Mouse (Mus musculus): Measurements from ENCODE around the gene Sympk. TPM values are rescaled to one million over a fixed set of nuclear protein-coding genes. Genes with fewer than 3 reads are reported as not detected.
"Not testable (repeated sequence)": the region's sequence is repeated elsewhere in the genome, so short reads cannot be mapped to it uniquely, and the experiment has no call there.

Sympk gene
- polyA plus RNA-seq, 1 experiment from 2014 or later = 26.7 TPM

DNA sequence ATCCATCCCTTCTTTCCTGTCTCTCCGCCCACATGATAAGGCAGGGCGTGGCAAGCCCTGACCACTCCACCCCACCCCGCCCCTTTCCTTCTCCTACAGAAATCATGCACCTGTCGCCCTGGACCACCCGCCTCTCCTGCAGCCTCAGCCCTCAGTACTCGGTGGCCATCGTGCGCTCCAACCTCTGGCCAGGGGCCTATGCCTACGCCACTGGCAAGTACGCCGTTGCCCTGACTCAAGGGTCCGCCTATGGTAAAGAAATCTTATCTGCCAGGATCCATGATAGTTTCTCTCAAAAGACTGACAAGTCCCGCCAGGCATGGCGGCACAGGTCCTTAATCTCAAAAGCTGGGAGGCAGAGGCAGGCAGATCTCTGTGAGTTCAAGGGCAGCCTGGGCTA, 43.8 kb downstream of the Sympk start:
- H3K9me3 ChIP-seq (ENCODE audit: control insufficient read depth, low read length) = 0 out of 2 replicates have a peak, but pooled peaks cover 5% of the 10 kb centered on the region

DNA sequence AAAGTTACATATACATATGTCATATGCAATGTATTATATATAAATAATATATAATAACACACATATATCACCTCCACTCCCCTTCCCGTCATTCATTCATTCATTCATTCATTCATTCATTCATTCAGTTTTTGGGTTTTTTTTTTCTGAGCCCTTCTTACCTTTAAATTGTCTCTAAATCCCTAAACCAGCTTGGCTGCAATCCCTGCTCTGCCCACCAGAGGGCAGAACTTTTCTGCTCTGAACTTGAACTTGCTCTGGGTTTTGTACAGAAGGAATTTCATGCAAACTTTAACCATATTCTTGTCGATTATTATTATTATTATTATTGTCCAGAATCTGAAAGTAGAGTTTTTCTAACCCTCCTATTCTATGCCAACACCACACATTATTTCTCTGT, 44.5 kb downstream of the Sympk start:
- no peak for ATAC-seq (ENCODE audit: low FRiP score, low TSS enrichment)
- no peaks in the 10 kb centered on the region for H3K36me3 ChIP-seq (ENCODE audit: control insufficient read depth, insufficient read depth, low read length)
- H3K4me1 ChIP-seq (ENCODE audit: control insufficient read depth, insufficient read depth, low read length) = no peaks in the 10 kb centered on the region
- no peak overlapping the region for H3K27ac ChIP-seq (ENCODE audit: low read depth, low read length)
- 5% methylated on average over 2 of the region's 2 CpGs for WGBS
- H3K9ac ChIP-seq (ENCODE audit: low read depth, low read length) = no peak overlapping the region
- H3K9me3 ChIP-seq (ENCODE audit: control insufficient read depth, low read length) = 0 out of 2 replicates have a peak, but pooled peaks cover 5% of the 10 kb centered on the region
- no peak overlapping the region for H3K4me2 ChIP-seq (replicated peaks; ENCODE audit: low read depth, low read length)
- H3K4me3 ChIP-seq (ENCODE audit: low read length) = no peak overlapping the region
- H3K27me3 ChIP-seq (ENCODE audit: control insufficient read depth, insufficient read depth, low read length) = peaks cover 29% of the 10 kb centered on the region

More for the DNA sequence above, 43.8 kb downstream of the Sympk start:
- Histone ChIP-seq H3K4me3 (ENCODE audit: low read length) (no peak overlapping the region), H3K4me2 (replicated peaks; ENCODE audit: low read depth, low read length) (no peak overlapping the region), H3K36me3 (ENCODE audit: control insufficient read depth, insufficient read depth, low read length) (no peaks in the 10 kb centered on the region), H3K4me1 (ENCODE audit: control insufficient read depth, insufficient read depth, low read length) (no peaks in the 10 kb centered on the region), H3K9ac (ENCODE audit: low read depth, low read length) (no peak overlapping the region), H3K27me3 (ENCODE audit: control insufficient read depth, insufficient read depth, low read length) (peaks cover 29% of the 10 kb centered on the region), H3K27ac (ENCODE audit: low read depth, low read length) (no peak overlapping the region)
- no peak for ATAC-seq (ENCODE audit: low FRiP score, low TSS enrichment)
- 69% methylated on average over 14 of the region's 14 CpGs for WGBS

DNA sequence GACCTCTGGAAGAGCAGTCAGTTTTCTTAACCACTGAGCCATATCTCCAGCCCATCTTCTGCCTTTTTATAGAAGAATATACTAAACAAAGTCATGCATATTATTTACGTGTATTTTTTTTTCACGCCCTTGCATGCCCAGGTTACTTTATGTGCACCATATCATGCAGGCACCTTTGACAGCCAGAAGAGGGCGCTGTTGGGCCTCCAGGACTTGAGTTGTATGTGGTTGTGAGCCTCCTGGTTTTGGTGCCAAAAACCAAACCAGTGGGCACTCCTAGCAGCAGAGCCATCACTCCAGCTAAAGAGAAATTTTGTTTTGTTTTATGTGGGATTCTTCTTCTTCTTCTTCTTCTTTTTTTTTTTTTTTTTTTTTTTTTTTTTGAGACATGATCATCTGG, 45.3 kb downstream of the Sympk start:
- Histone ChIP-seq H3K36me3 (ENCODE audit: control insufficient read depth, insufficient read depth, low read length) (no peaks in the 10 kb centered on the region), H3K27ac (ENCODE audit: low read depth, low read length) (no peak overlapping the region), H3K4me2 (replicated peaks; ENCODE audit: low read depth, low read length) (no peak overlapping the region), H3K9me3 (ENCODE audit: control insufficient read depth, low read length) (0 out of 2 replicates have a peak, but pooled peaks cover 5% of the 10 kb centered on the region), H3K27me3 (ENCODE audit: control insufficient read depth, insufficient read depth, low read length) (peaks cover 27% of the 10 kb centered on the region), H3K4me1 (ENCODE audit: control insufficient read depth, insufficient read depth, low read length) (no peaks in the 10 kb centered on the region), H3K4me3 (ENCODE audit: low read length) (no peak overlapping the region), H3K9ac (ENCODE audit: low read depth, low read length) (no peak overlapping the region)
- ATAC-seq (ENCODE audit: low FRiP score, low TSS enrichment) = no peak
- 45% methylated on average over 3 of the region's 3 CpGs for WGBS

DNA sequence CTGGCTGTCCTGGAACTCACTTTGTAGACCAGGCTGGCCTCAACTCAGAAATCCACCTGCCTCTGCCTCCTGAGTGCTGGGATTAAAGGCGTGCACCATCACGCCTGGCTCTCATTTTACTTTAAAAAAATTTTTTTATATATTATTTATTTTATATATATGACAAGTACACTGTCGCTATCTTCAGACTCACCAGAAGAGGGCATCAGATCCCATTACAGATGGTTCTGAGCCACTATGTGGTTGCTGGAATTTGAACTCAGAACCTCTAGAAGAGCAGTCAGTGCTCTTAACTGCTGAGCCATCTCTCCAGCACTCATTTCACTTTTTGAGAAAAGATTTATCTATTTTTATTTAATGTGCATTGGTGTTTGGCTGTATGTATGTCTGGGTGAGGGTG, 46.8 kb downstream of the Sympk start:
- not testable (repeated sequence) for H3K9me3 ChIP-seq (ENCODE audit: control insufficient read depth, low read length); H3K4me3 ChIP-seq (ENCODE audit: low read length); H3K27ac ChIP-seq (ENCODE audit: low read depth, low read length); H3K4me2 ChIP-seq (replicated peaks; ENCODE audit: low read depth, low read length); H3K36me3 ChIP-seq (ENCODE audit: control insufficient read depth, insufficient read depth, low read length); H3K4me1 ChIP-seq (ENCODE audit: control insufficient read depth, insufficient read depth, low read length); ATAC-seq (ENCODE audit: low FRiP score, low TSS enrichment); H3K9ac ChIP-seq (ENCODE audit: low read depth, low read length)
- peaks cover 12% of the 10 kb centered on the region for H3K27me3 ChIP-seq (ENCODE audit: control insufficient read depth, insufficient read depth, low read length)
- 54% methylated on average over 3 of the region's 3 CpGs for WGBS

DNA sequence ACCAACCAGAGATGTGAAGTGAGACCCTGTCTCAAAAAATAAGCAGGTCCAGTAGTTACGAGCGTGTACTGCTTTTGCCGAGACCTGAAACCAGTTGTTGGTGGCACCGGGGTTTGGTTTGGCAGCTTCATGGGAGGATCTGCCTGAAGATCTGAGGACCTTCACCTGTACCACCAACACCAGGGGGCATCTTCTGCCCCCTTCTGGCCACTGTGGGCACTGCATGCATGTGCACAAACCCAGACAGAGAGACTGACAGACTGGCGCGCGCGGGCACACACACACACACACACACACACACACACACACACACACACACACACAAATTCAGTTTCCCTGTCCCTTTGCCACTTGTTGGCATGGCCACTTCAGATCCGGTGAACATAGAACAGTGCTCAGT, 49.3 kb downstream of the Sympk start:
- ATAC-seq (ENCODE audit: low FRiP score, low TSS enrichment) = no peak
- Histone ChIP-seq H3K4me1 (ENCODE audit: control insufficient read depth, insufficient read depth, low read length) (peaks cover 18% of the 10 kb centered on the region), H3K27ac (ENCODE audit: low read depth, low read length) (no peak overlapping the region), H3K36me3 (ENCODE audit: control insufficient read depth, insufficient read depth, low read length) (peaks cover 7% of the 10 kb centered on the region), H3K27me3 (ENCODE audit: control insufficient read depth, insufficient read depth, low read length) (no peaks in the 10 kb centered on the region), H3K9ac (ENCODE audit: low read depth, low read length) (no peak overlapping the region), H3K4me2 (replicated peaks; ENCODE audit: low read depth, low read length) (no peak overlapping the region), H3K9me3 (ENCODE audit: control insufficient read depth, low read length) (no peaks in the 10 kb centered on the region), H3K4me3 (ENCODE audit: low read length) (no peak overlapping the region)
- 71% methylated on average over 9 of the region's 9 CpGs for WGBS

DNA sequence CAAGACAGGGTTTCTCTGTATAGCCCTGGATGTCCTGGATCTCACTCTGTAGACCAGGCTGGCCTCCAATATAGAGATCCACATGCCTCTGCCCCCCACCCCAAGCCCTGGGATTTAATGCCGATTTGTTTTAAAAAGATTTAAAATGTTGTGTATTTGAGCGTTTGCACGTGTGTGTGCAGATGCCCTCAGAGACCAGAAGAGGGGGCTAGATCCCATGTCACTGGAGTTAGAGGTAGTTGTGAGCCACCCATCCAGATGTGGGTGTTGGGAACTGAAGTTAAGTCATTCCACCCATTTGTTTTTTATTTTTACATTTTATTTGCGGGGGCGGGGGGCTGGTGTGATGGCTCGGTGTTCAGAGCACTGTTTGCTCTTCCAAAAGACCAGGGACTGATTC, 50.3 kb downstream of the Sympk start:
- no peak overlapping the region for H3K9ac ChIP-seq (ENCODE audit: low read depth, low read length)
- peaks cover 18% of the 10 kb centered on the region for H3K4me1 ChIP-seq (ENCODE audit: control insufficient read depth, insufficient read depth, low read length)
- no peak overlapping the region for H3K4me2 ChIP-seq (replicated peaks; ENCODE audit: low read depth, low read length)
- H3K36me3 ChIP-seq (ENCODE audit: control insufficient read depth, insufficient read depth, low read length) = peaks cover 17% of the 10 kb centered on the region
- ATAC-seq (ENCODE audit: low FRiP score, low TSS enrichment) = no peak
- H3K27ac ChIP-seq (ENCODE audit: low read depth, low read length) = no peak overlapping the region
- WGBS = 95% methylated on average over 6 of the region's 6 CpGs
- H3K4me3 ChIP-seq (ENCODE audit: low read length) = no peak overlapping the region
- no peaks in the 10 kb centered on the region for H3K9me3 ChIP-seq (ENCODE audit: control insufficient read depth, low read length)
- H3K27me3 ChIP-seq (ENCODE audit: control insufficient read depth, insufficient read depth, low read length) = no peaks in the 10 kb centered on the region

DNA sequence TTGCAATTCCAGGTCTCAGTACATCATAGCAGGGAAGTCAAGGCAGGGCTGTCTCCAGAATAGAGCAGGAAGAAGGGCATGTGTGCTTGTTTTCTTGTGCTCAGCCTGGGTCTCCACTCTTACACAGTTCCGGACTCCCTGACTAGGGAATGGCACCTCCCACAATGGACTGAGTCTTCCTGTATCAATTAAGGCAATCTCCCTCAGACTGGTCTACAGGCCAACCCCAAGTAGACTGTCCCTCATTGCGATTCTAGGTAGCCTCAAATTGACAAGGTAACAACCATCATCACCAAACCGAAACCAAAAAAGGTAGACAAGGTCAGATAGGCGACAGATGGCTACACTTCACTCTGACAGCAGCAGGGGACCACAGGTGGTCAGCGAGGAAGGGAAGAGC, 51.1 kb downstream of the Sympk start:
- H3K4me2 ChIP-seq (replicated peaks; ENCODE audit: low read depth, low read length) = peak overlapping the region; percentile 47
- H3K4me3 ChIP-seq (ENCODE audit: low read length) = peak overlapping the region; percentile 98
- peaks cover 18% of the 10 kb centered on the region for H3K4me1 ChIP-seq (ENCODE audit: control insufficient read depth, insufficient read depth, low read length)
- H3K9ac ChIP-seq (ENCODE audit: low read depth, low read length) = peak overlapping the region; percentile 12; the same call in 1 of the 2 replicates
- 63% methylated on average over 5 of the region's 5 CpGs for WGBS
- H3K9me3 ChIP-seq (ENCODE audit: control insufficient read depth, low read length) = no peaks in the 10 kb centered on the region
- no peak overlapping the region for H3K27ac ChIP-seq (ENCODE audit: low read depth, low read length)
- no peak for ATAC-seq (ENCODE audit: low FRiP score, low TSS enrichment)
- no peaks in the 10 kb centered on the region for H3K27me3 ChIP-seq (ENCODE audit: control insufficient read depth, insufficient read depth, low read length)
- H3K36me3 ChIP-seq (ENCODE audit: control insufficient read depth, insufficient read depth, low read length) = peaks cover 23% of the 10 kb centered on the region

DNA sequence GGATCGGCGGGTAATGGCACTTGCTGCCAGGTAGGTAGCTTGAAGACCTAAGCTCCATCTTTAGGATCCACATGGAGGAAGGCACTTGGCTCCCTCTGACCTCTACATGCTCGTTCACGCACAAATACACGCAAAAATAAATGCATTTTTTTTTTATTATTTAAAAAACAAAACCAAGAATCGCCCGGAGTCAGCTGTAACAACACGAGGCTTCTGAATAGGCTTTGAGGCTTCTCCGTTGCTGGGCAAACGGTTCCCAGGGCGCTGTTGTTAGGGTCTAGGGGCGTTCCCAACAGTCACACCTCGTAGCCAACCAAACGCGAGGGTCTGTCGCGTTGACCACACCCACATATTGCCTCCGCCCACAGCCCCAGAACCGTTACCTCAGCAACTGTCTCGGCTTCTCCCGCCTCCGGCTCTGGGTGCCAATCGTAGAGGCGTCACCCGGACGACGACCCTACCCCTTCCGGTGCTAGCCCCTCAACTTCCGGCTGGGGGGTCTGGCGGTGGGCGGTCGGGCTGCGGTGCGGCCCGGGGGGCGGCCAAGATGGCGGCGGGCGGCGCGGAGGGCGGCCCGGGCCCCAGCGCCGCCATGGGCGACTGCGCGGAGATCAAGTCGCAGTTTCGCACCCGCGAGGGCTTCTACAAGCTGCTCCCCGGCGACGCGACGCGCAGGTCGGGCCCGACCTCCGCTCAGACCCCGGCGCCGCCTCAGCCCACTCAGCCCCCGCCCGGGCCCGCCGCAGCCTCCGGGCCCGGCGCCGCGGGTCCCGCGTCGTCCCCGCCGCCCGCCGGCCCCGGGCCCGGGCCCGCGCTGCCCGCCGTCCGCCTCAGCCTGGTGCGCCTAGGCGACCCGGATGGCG, 51.8 kb downstream of the Sympk start, which contains the start of gene Dmwd:
TSS of gene Dmwd (plus strand) at position 505 of the 863 bp plus-strand sequence.
- Histone ChIP-seq H3K4me2 (replicated peaks; ENCODE audit: low read depth, low read length) (peak within 1 kb of the TSS; percentile 87), H3K4me3 (ENCODE audit: low read length) (peak within 1 kb of the TSS; percentile 98), H3K9me3 (ENCODE audit: control insufficient read depth, low read length) (no peaks in the 10 kb centered on the region), H3K36me3 (ENCODE audit: control insufficient read depth, insufficient read depth, low read length) (peaks cover 30% of the 10 kb centered on the region), H3K4me1 (ENCODE audit: control insufficient read depth, insufficient read depth, low read length) (peaks cover 18% of the 10 kb centered on the region), H3K27ac (ENCODE audit: low read depth, low read length) (peak within 1 kb of the TSS; percentile 73; the same call in 1 of the 2 replicates), H3K9ac (ENCODE audit: low read depth, low read length) (peak within 1 kb of the TSS; percentile 98), H3K27me3 (ENCODE audit: control insufficient read depth, insufficient read depth, low read length) (no peaks in the 10 kb centered on the region)
- peak; percentile 98 for ATAC-seq (ENCODE audit: low FRiP score, low TSS enrichment)
- under 1% methylated on average over 81 of the region's 91 CpGs for WGBS

DNA sequence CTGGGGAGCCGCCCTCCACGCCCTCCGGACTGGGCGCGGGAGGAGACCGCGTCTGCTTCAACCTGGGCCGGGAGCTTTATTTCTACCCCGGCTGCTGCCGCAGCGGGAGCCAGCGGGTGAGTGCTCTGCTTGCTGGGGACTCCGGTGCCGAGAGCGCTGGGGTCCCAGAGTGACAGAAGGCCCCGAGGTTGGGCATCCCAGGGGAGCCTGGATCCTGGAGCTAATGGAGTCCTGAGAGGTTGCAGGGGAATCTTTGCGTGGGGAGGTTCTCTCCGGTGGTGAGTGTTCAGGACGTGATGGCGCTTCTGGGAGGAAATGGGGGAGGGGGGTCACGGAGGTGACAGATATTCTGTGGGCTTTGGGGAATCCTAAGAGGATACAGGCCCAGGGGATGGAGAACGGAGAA, 52.4 kb downstream of the Sympk start:
- Histone ChIP-seq H3K27me3 (ENCODE audit: control insufficient read depth, insufficient read depth, low read length) (no peaks in the 10 kb centered on the region), H3K4me3 (ENCODE audit: low read length) (peak overlapping the region; percentile 98), H3K4me1 (ENCODE audit: control insufficient read depth, insufficient read depth, low read length) (peaks cover 18% of the 10 kb centered on the region), H3K9ac (ENCODE audit: low read depth, low read length) (peak overlapping the region; percentile 98), H3K27ac (ENCODE audit: low read depth, low read length) (peak overlapping the region; percentile 73; the same call in 1 of the 2 replicates), H3K4me2 (replicated peaks; ENCODE audit: low read depth, low read length) (peak overlapping the region; percentile 87), H3K9me3 (ENCODE audit: control insufficient read depth, low read length) (no peaks in the 10 kb centered on the region), H3K36me3 (ENCODE audit: control insufficient read depth, insufficient read depth, low read length) (peaks cover 36% of the 10 kb centered on the region)
- WGBS = 0% methylated on average over 22 of the region's 22 CpGs
- ATAC-seq (ENCODE audit: low FRiP score, low TSS enrichment) = peak; percentile 7; the same call in 1 of the 2 replicates
